Comparison of ENCODE assay signal across 9 mouse cellular contexts in the genomic region with DNA sequence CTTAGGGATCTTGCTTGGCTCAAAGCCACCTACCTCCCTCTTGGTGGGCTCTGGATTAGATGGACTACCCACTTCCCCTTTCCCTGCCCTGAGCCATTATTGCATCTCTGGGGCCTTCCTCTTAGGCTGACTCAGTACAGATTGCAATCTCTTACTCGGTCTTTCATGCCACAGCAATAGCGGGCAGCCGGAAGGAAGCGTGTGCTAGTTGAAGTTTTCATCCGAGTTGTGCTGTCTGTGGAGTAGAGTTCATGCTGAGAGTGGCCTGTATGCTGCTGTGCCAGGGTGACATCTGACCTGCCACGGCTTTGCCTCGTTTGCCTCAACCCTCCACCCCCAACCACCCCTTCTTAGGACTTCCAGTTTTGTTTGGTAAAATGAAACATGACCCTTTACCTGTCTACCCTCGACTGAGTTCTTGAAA. TPM values are rescaled to one million over a fixed set of nuclear protein-coding genes. Genes with fewer than 3 reads are reported as not detected.
A peak's percentile ranks its signal among the peaks of the same experiment; 100 is the strongest.
DNase-seq lines count a peak whose midpoint lies in the region; ATAC-seq lines count a peak whose summit lies in the region.
"Had no signal": no experiment of that assay in that cellular context is flagged by ENCODE, and none has a peak within 500 bp of the region (broad histone marks: within the 10 kb centered on the region; RNA-seq: fewer than 3 reads in every experiment).

No protein-coding gene starts in this region.

- no peak overlapping the region for H3K27ac ChIP-seq in hindbrain, embryonic 12.5 days
- H3K27ac ChIP-seq: embryonic facial prominence, embryonic 12.5 days had no signal

- H3K36me3 ChIP-seq in hindbrain, embryonic 12.5 days, result no peaks in the 10 kb centered on the region
- H3K36me3 ChIP-seq: embryonic facial prominence, embryonic 12.5 days had no signal

- H3K27me3 ChIP-seq in hindbrain, embryonic 12.5 days, result peaks cover 30% of the 10 kb centered on the region
- H3K27me3 ChIP-seq: embryonic facial prominence, embryonic 12.5 days had no signal

- peaks cover 9% of the 10 kb centered on the region; the same call in 1 of the 2 replicates for H3K4me1 ChIP-seq in hindbrain, embryonic 12.5 days

- H3K4me3 ChIP-seq in hindbrain, embryonic 12.5 days, result no peak overlapping the region
- H3K4me3 ChIP-seq: embryonic facial prominence, embryonic 12.5 days had no signal

- 55% methylated on average over 8 of the region's 8 CpGs for WGBS in hindbrain, embryonic 12.5 days

- H3K9ac ChIP-seq in hindbrain, embryonic 12.5 days, result no peak overlapping the region
- H3K9ac ChIP-seq: embryonic facial prominence, embryonic 12.5 days had no signal

- H3K4me2 ChIP-seq in hindbrain, embryonic 12.5 days (replicated peaks), result no peak overlapping the region
- H3K4me2 ChIP-seq: embryonic facial prominence, embryonic 12.5 days had no signal

- peak; percentile 48 for DNase-seq in adrenal gland, postnatal 14 days
- DNase-seq in adrenal gland, postnatal 4 days (ENCODE audit: low spot score in 2 of 2), result no peak
- DNase-seq in adipocyte (ENCODE audit: low spot score), result peak; percentile 82
- peak; percentile 56 to 85 for DNase-seq in kidney, postnatal 25 days
- DNase-seq in skeletal muscle tissue, adult 2 months (ENCODE audit: low read depth, low spot score), result peak; percentile 24
- no peak for DNase-seq in gastrocnemius, postnatal 10 days
- DNase-seq in layer of hippocampus, postnatal 14 days (ENCODE audit: low spot score in 2 of 2), result no peak

- H3K9me3 ChIP-seq in hindbrain, embryonic 12.5 days (replicated peaks), result no peaks in the 10 kb centered on the region
- H3K9me3 ChIP-seq: embryonic facial prominence, embryonic 12.5 days had no signal

- ATAC-seq in hindbrain, embryonic 12.5 days (ENCODE audit: low FRiP score), result no peak

RNA-seq across cellular contexts. Expression of a gene that starts 5.0 kb away (rescaled TPM):
- 23.3 and 23.9 TPM in 2 replicates for total RNA-seq in adrenal gland, postnatal 14 days (2021)
- total RNA-seq in adrenal gland, postnatal 4 days (2021), result 10 to 100 TPM; 24.0 to 29.3 TPM
- total RNA-seq in gastrocnemius, postnatal 10 days (2021), result 10 to 100 TPM in 1 of 2 experiments, 1 to 10 TPM in 1; 9.5 to 10.3 TPM
- total RNA-seq in layer of hippocampus, postnatal 14 days (2021), result 10 to 100 TPM; 24.2 to 24.4 TPM
- 1.3 TPM in 2 replicates for polyA plus RNA-seq in hindbrain, embryonic 12.5 days (2016; fragmentation: Nextera tagmentation; extraction: Ambion mirVana)

RNA-seq across cellular contexts. Expression of a gene that starts 31.8 kb away (rescaled TPM):
- 41.4 and 42.3 TPM in 2 replicates for total RNA-seq in adrenal gland, postnatal 14 days (2021)
- 10 to 100 TPM; 40.6 to 41.3 TPM for total RNA-seq in adrenal gland, postnatal 4 days (2021)
- 10 to 100 TPM; 13.6 to 13.9 TPM for total RNA-seq in gastrocnemius, postnatal 10 days (2021)
- 10 to 100 TPM; 25.7 to 28.6 TPM for total RNA-seq in layer of hippocampus, postnatal 14 days (2021)
- 29.3 and 30.1 TPM in 2 replicates for polyA plus RNA-seq in hindbrain, embryonic 12.5 days (2016; fragmentation: Nextera tagmentation; extraction: Ambion mirVana)

Comparison
In these comparisons a context has a peak if more than half of its experiments do, and no peak if none do; other contexts are left out.
1. DNase-seq: peak in adrenal gland, postnatal 14 days (single experiment), adipocyte (single experiment), kidney, postnatal 25 days (2 of 2) and skeletal muscle tissue, adult 2 months (single experiment); none in adrenal gland, postnatal 4 days (0 of 2), gastrocnemius, postnatal 10 days (single experiment) and layer of hippocampus, postnatal 14 days (0 of 2).